1 mouse cellular context compared by ENCODE assay signal in genomic region chr14:16243603-16244209, GRCm38 (mm10).
TF ChIP-seq lines count a peak whose summit lies in the region.

No protein-coding gene starts in this region.

TF ChIP-seq in CH12.LX, 34 proteins besides CTCF, POLR2A, EP300 and RAD21 (continued from another document):
- TF ChIP-seq ETS1 (conservative IDR thresholded peaks at IDR 0.05; ENCODE audit: low read depth, low read length) (no peak; the same call in 1 of the 2 replicates), USF1 (IDR thresholded peaks at IDR 0.05; ENCODE audit: low read depth, low read length) (no peak), E2F4 (IDR thresholded peaks at IDR 0.05; ENCODE audit: insufficient replicate concordance, low read depth, low read length) (0 out of 2 replicates have a peak, but pooled peaks have one; percentile 11), SMC3 (IDR thresholded peaks at IDR 0.05; ENCODE audit: low read depth, low read length) (no peak)
